Mouse (Mus musculus): ENCODE measurements at regions not wholly inside any gene's neighbourhood (a gene's known extent, or its start where the extent isn't known, plus 50 kb on each side); places are given as distances from the start of the nearest gene placed in this dataset.

DNA sequence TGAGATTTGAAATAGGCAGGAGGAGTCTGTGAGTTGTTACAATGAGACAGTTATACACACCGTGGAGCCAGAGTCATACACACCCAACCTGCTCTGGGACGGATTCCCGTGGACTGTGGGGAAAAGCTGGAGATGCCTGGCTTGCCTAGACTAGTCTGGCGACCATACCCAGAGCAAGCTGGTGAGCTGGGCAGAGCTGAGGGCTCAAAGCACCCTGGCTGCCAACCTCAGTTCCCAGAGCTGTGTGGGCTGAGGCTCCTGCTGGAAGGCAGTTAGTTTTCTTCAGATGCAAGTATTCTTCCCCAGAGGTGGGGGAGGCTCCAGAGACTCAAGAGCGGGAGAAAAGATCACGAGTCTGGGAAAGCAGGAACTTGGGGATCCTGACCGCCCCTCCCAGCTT is 247.9 kb upstream of the Stt3b start:
- Histone ChIP-seq H3K4me3 (no peak overlapping the region), H3K36me3 (ENCODE audit: control insufficient read depth, insufficient read depth) (no peaks in the 10 kb centered on the region), H3K79me2 (ENCODE audit: control insufficient read depth, insufficient read depth) (no peaks in the 10 kb centered on the region), H3ac (ENCODE audit: control insufficient read depth, insufficient read length) (no peak overlapping the region), H3K4me2 (ENCODE audit: low read depth) (no peak overlapping the region), H3K27me3 (ENCODE audit: control insufficient read depth, insufficient read depth, insufficient read length) (no peaks in the 10 kb centered on the region)
- TF ChIP-seq E2F4 (IDR thresholded peaks at IDR 0.05; ENCODE audit: insufficient read depth), result no peak
- no peak for TF ChIP-seq TCF12 (IDR thresholded peaks at IDR 0.05; ENCODE audit: insufficient read depth, poor library complexity, severe bottlenecking)
- TF ChIP-seq REST (IDR thresholded peaks at IDR 0.05; ENCODE audit: insufficient read depth, insufficient read length), result no peak
- no peak for TF ChIP-seq SRF (IDR thresholded peaks at IDR 0.05; ENCODE audit: control insufficient read depth, insufficient read length, low read depth)
- TF ChIP-seq MYOG (IDR thresholded peaks at IDR 0.05; ENCODE audit: control insufficient read depth in 1 of 3, insufficient read depth in 1 of 3, insufficient read length in 2 of 3, low read depth in 2 of 3), result no peak
- no peak for TF ChIP-seq TCF3 (IDR thresholded peaks at IDR 0.05; ENCODE audit: insufficient read length, low read depth)
- TF ChIP-seq POLR2AphosphoS2 (IDR thresholded peaks at IDR 0.05; ENCODE audit: insufficient read length, low read depth), result no peak
- TF ChIP-seq MAX (IDR thresholded peaks at IDR 0.05; ENCODE audit: low read depth), result no peak
- TF ChIP-seq MYOD1 (IDR thresholded peaks at IDR 0.05; ENCODE audit: control insufficient read depth in 1 of 3, insufficient read length in 2 of 3, low read depth in 2 of 3), result no peak
- no peak for TF ChIP-seq CEBPB (IDR thresholded peaks at IDR 0.05; ENCODE audit: insufficient read depth, poor library complexity, severe bottlenecking)
- TF ChIP-seq POLR2A (IDR thresholded peaks at IDR 0.05; ENCODE audit: insufficient read length, low read depth), result no peak
- no peak for TF ChIP-seq USF1 (IDR thresholded peaks at IDR 0.05; ENCODE audit: low read depth)

GRCm38 (mm10) chr9:115559521-115559920 is 249.3 kb upstream of the Stt3b start:
- Histone ChIP-seq H3K79me2 (ENCODE audit: control insufficient read depth, insufficient read depth) (no peaks in the 10 kb centered on the region), H3ac (ENCODE audit: control insufficient read depth, insufficient read length) (no peak overlapping the region), H3K27me3 (ENCODE audit: control insufficient read depth, insufficient read depth, insufficient read length) (no peaks in the 10 kb centered on the region), H3K36me3 (ENCODE audit: control insufficient read depth, insufficient read depth) (no peaks in the 10 kb centered on the region), H3K4me3 (no peak overlapping the region), H3K4me2 (ENCODE audit: low read depth) (no peak overlapping the region)
- no peak for TF ChIP-seq SRF (IDR thresholded peaks at IDR 0.05; ENCODE audit: control insufficient read depth, insufficient read length, low read depth)
- TF ChIP-seq USF1 (IDR thresholded peaks at IDR 0.05; ENCODE audit: low read depth), result no peak
- no peak for TF ChIP-seq POLR2AphosphoS2 (IDR thresholded peaks at IDR 0.05; ENCODE audit: insufficient read length, low read depth)

DNA sequence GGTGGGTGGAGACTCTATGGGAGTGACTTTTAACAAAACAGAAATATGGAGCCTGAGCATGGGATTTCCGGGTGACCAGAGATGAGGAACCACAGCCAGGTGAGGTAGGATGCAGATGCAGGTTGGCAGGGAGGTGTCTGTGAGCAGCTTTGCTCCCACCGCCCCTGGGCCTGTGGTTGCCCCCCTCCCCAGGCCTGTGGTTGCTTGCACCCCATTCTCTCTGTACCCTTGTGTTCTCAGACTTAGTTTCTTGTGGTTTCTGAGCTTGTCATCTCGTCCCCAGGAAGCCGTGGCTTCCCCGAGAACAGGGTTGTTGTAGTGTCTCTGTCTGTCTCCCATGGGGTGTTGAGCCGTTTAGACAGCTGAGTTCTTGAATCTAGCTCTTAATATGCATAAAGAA is 251.0 kb upstream of the Stt3b start:
- Histone ChIP-seq H3K36me3 (ENCODE audit: control insufficient read depth, insufficient read depth) (no peaks in the 10 kb centered on the region), H3K4me2 (ENCODE audit: low read depth) (no peak overlapping the region), H3K27me3 (ENCODE audit: control insufficient read depth, insufficient read depth, insufficient read length) (no peaks in the 10 kb centered on the region), H3K79me2 (ENCODE audit: control insufficient read depth, insufficient read depth) (no peaks in the 10 kb centered on the region), H3K4me3 (no peak overlapping the region), H3ac (ENCODE audit: control insufficient read depth, insufficient read length) (no peak overlapping the region)
- TF ChIP-seq SRF (IDR thresholded peaks at IDR 0.05; ENCODE audit: control insufficient read depth, insufficient read length, low read depth) (no peak), POLR2A (IDR thresholded peaks at IDR 0.05; ENCODE audit: insufficient read length, low read depth) (no peak), E2F4 (IDR thresholded peaks at IDR 0.05; ENCODE audit: insufficient read depth) (no peak), TCF12 (IDR thresholded peaks at IDR 0.05; ENCODE audit: insufficient read depth, poor library complexity, severe bottlenecking) (no peak)

DNA sequence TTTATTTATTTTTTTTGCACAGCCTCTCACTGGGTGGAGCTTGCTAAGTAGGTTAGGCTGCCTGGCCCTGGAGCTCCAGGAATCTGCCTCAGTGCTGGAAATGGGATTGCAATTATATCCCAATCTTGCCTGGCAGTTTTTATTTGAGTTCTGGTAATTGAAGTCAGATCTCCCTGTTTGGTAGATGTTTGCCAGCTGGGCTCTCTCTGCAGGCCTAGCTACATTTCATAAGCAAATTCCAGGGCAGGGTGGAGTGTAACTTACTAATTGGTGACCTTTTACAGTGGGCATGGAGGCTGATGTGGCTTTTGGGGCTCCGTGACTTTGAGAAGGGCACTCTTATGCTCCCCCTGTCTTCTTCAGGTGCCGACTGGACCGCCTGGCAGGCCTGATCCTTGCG is 252.6 kb upstream of the Stt3b start:
- TF ChIP-seq POLR2A (IDR thresholded peaks at IDR 0.05; ENCODE audit: insufficient read length, low read depth), result no peak
- TF ChIP-seq TCF3 (IDR thresholded peaks at IDR 0.05; ENCODE audit: insufficient read length, low read depth), result no peak
- no peak for TF ChIP-seq MYOG (IDR thresholded peaks at IDR 0.05; ENCODE audit: control insufficient read depth in 1 of 3, insufficient read depth in 1 of 3, insufficient read length in 2 of 3, low read depth in 2 of 3)
- no peak for TF ChIP-seq MYOD1 (IDR thresholded peaks at IDR 0.05; ENCODE audit: control insufficient read depth in 1 of 3, insufficient read length in 2 of 3, low read depth in 2 of 3)
- TF ChIP-seq REST (IDR thresholded peaks at IDR 0.05; ENCODE audit: insufficient read depth, insufficient read length), result no peak
- no peak for TF ChIP-seq POLR2AphosphoS2 (IDR thresholded peaks at IDR 0.05; ENCODE audit: insufficient read length, low read depth)
- no peak for TF ChIP-seq USF1 (IDR thresholded peaks at IDR 0.05; ENCODE audit: low read depth)
- no peak for TF ChIP-seq MAX (IDR thresholded peaks at IDR 0.05; ENCODE audit: low read depth)
- TF ChIP-seq E2F4 (IDR thresholded peaks at IDR 0.05; ENCODE audit: insufficient read depth), result no peak
- TF ChIP-seq TCF12 (IDR thresholded peaks at IDR 0.05; ENCODE audit: insufficient read depth, poor library complexity, severe bottlenecking), result no peak
- TF ChIP-seq SRF (IDR thresholded peaks at IDR 0.05; ENCODE audit: control insufficient read depth, insufficient read length, low read depth), result no peak
- no peak for TF ChIP-seq CEBPB (IDR thresholded peaks at IDR 0.05; ENCODE audit: insufficient read depth, poor library complexity, severe bottlenecking)
- H3K27me3 ChIP-seq (ENCODE audit: control insufficient read depth, insufficient read depth, insufficient read length), result no peaks in the 10 kb centered on the region
- H3K4me2 ChIP-seq (ENCODE audit: low read depth), result no peak overlapping the region
- H3K4me3 ChIP-seq, result no peak overlapping the region
- no peak overlapping the region for H3ac ChIP-seq (ENCODE audit: control insufficient read depth, insufficient read length)
- H3K79me2 ChIP-seq (ENCODE audit: control insufficient read depth, insufficient read depth), result no peaks in the 10 kb centered on the region
- H3K36me3 ChIP-seq (ENCODE audit: control insufficient read depth, insufficient read depth), result no peaks in the 10 kb centered on the region

- no peaks in the 10 kb centered on the region for H3K36me3 ChIP-seq (ENCODE audit: control insufficient read depth, insufficient read depth)
- no peak overlapping the region for H3K4me2 ChIP-seq (ENCODE audit: low read depth)
- H3ac ChIP-seq (ENCODE audit: control insufficient read depth, insufficient read length), result no peak overlapping the region
- no peak overlapping the region for H3K4me3 ChIP-seq
- TF ChIP-seq POLR2AphosphoS2 (IDR thresholded peaks at IDR 0.05; ENCODE audit: insufficient read length, low read depth) (no peak), MAX (IDR thresholded peaks at IDR 0.05; ENCODE audit: low read depth) (no peak), CEBPB (IDR thresholded peaks at IDR 0.05; ENCODE audit: insufficient read depth, poor library complexity, severe bottlenecking) (no peak), TCF12 (IDR thresholded peaks at IDR 0.05; ENCODE audit: insufficient read depth, poor library complexity, severe bottlenecking) (no peak), USF1 (IDR thresholded peaks at IDR 0.05; ENCODE audit: low read depth) (no peak), SRF (IDR thresholded peaks at IDR 0.05; ENCODE audit: control insufficient read depth, insufficient read length, low read depth) (no peak), MYOD1 (IDR thresholded peaks at IDR 0.05; ENCODE audit: control insufficient read depth in 1 of 3, insufficient read length in 2 of 3, low read depth in 2 of 3) (no peak), TCF3 (IDR thresholded peaks at IDR 0.05; ENCODE audit: insufficient read length, low read depth) (no peak)
- H3K79me2 ChIP-seq (ENCODE audit: control insufficient read depth, insufficient read depth), result no peaks in the 10 kb centered on the region
- H3K27me3 ChIP-seq (ENCODE audit: control insufficient read depth, insufficient read depth, insufficient read length), result no peaks in the 10 kb centered on the region
Observed at GRCm38 (mm10) chr9:115564366-115564765, 254.1 kb upstream of the Stt3b start.

Measured in myocyte (in vitro differentiated cells).